Mouse (Mus musculus) MEL (cell line): ENCODE results near the gene Myrfl. TPM values are rescaled to one million over a fixed set of nuclear protein-coding genes. Genes with fewer than 3 reads are reported as not detected.

ENCODE experiments used
- DNase-seq: peaks from one replicate; pipeline ENCODE4 v3.0.0; 2011; ENCODE audit warnings: low read depth, low spot score
- H3K27ac ChIP-seq: 2 replicates; pipeline ENCODE4 v1.5.1; 2012; ENCODE audit warnings: low read depth, mild to moderate bottlenecking, control low read depth, low read length, moderate library complexity; ENCODE audit not compliant: control insufficient read depth
- H3K27me3 ChIP-seq, 2 experiments: fragments of 150-350 bp in 1 of 2; sonication (generic) in 1 of 2; 2 replicates each; pipeline ENCODE4 v1.6.1; 2012; ENCODE audit warnings: low read length in 2 of 2, mild to moderate bottlenecking in 2 of 2, improper control_type of control experiment in 1 of 2, moderate library complexity in 1 of 2; ENCODE audit not compliant: insufficient read depth in 2 of 2, control insufficient read depth in 1 of 2
- H3K36me3 ChIP-seq, 2 experiments: 2 replicates each; pipeline ENCODE4 v1.6.1; 2012 to 2014; ENCODE audit warnings: low read length in 2 of 2, improper control_type of control experiment in 1 of 2, inconsistent platforms in 1 of 2, mild to moderate bottlenecking in 1 of 2; ENCODE audit not compliant: insufficient read depth in 2 of 2, control insufficient read depth in 1 of 2
- H3K4me1 ChIP-seq, 2 experiments: fragments of 150-350 bp in 1 of 2; sonication (generic) in 1 of 2; 2 replicates each; pipeline ENCODE4 v1.6.1; 2012; ENCODE audit warnings: low read length in 2 of 2, improper control_type of control experiment in 1 of 2, mild to moderate bottlenecking in 1 of 2; ENCODE audit not compliant: insufficient read depth in 2 of 2, control insufficient read depth in 1 of 2
- H3K4me3 ChIP-seq, 2 experiments: fragments of 150-350 bp in 1 of 2; sonication (generic) in 1 of 2; 2 replicates each; pipeline ENCODE4 v1.5.1; 2012; ENCODE audit warnings: low read depth in 2 of 2, low read length in 2 of 2, mild to moderate bottlenecking in 2 of 2, moderate library complexity in 2 of 2, control low read depth in 1 of 2, improper control_type of control experiment in 1 of 2; ENCODE audit not compliant: control insufficient read depth in 1 of 2, insufficient read depth in 1 of 2
- H3K79me2 ChIP-seq: 2 replicates; pipeline ENCODE4 v1.6.1; 2012; ENCODE audit warnings: mild to moderate bottlenecking, low read length, moderate library complexity; ENCODE audit not compliant: control insufficient read depth, poor library complexity, insufficient read depth
- H3K9ac ChIP-seq: 2 replicates; pipeline ENCODE4 v1.6.1; 2012; ENCODE audit warnings: low read depth, mild to moderate bottlenecking, control low read depth, low read length, moderate library complexity; ENCODE audit not compliant: control insufficient read depth, poor library complexity, severe bottlenecking
- H3K9me3 ChIP-seq: fragments of 150-350 bp; sonication (generic); replicated peaks from 2 replicates; pipeline ENCODE4 v1.6.1; 2012; ENCODE audit warnings: mild to moderate bottlenecking, low read length, improper control_type of control experiment, moderate library complexity; ENCODE audit not compliant: insufficient read depth
- BHLHE40 ChIP-seq: IDR thresholded peaks from 2 replicates; pipeline ENCODE4 v1.6.1; 2012; ENCODE audit warnings: low read depth, mild to moderate bottlenecking, inconsistent platforms, low read length, improper control_type of control experiment, borderline replicate concordance
- CHD1 ChIP-seq: IDR thresholded peaks from 2 replicates; pipeline ENCODE4 v1.6.1; 2012; ENCODE audit warnings: low read depth, mild to moderate bottlenecking, inconsistent platforms, low read length, improper control_type of control experiment
- CHD2 ChIP-seq: IDR thresholded peaks from 2 replicates; pipeline ENCODE4 v1.6.1; 2011; ENCODE audit warnings: low read length, improper control_type of control experiment
- CTCF ChIP-seq, 3 experiments: IDR thresholded peaks in 2 of 3; conservative IDR thresholded peaks in 1 of 3; 2 replicates each; pipeline ENCODE4 v1.5.1; 2011 to 2012; ENCODE audit warnings: low read length in 3 of 3, low read depth in 2 of 3, mild to moderate bottlenecking in 2 of 3, improper control_type of control experiment in 1 of 3, inconsistent platforms in 1 of 3, mixed read lengths in 1 of 3, moderate library complexity in 1 of 3; ENCODE audit not compliant: control insufficient read depth in 1 of 3, insufficient read depth in 1 of 3, poor library complexity in 1 of 3, severe bottlenecking in 1 of 3
- E2F4 ChIP-seq: IDR thresholded peaks from 2 replicates; pipeline ENCODE4 v1.6.1; 2011; ENCODE audit warnings: low read depth, low read length, improper control_type of control experiment, borderline replicate concordance
- ELF1 ChIP-seq: IDR thresholded peaks from 2 replicates; pipeline ENCODE4 v1.6.1; 2014; ENCODE audit warnings: low read depth, mild to moderate bottlenecking, inconsistent platforms, low read length, improper control_type of control experiment, moderate library complexity
- EP300 ChIP-seq, 2 experiments: IDR thresholded peaks; 2 replicates each; pipeline ENCODE4 v1.6.1; 2011; ENCODE audit warnings: improper control_type of control experiment in 2 of 2, low read length in 2 of 2, low read depth in 1 of 2, mild to moderate bottlenecking in 1 of 2
- ETS1 ChIP-seq: IDR thresholded peaks from 2 replicates; pipeline ENCODE4 v1.6.1; 2012; ENCODE audit warnings: low read depth, mild to moderate bottlenecking, inconsistent platforms, low read length, improper control_type of control experiment, moderate library complexity
- GABPA ChIP-seq: IDR thresholded peaks from 2 replicates; pipeline ENCODE4 v1.6.1; 2012; ENCODE audit warnings: low read depth, mild to moderate bottlenecking, inconsistent platforms, low read length, improper control_type of control experiment, moderate library complexity
- GATA1 ChIP-seq: IDR thresholded peaks from 2 replicates; pipeline ENCODE4 v1.6.1; 2011; ENCODE audit warnings: low read depth, low read length, improper control_type of control experiment
- HCFC1 ChIP-seq: IDR thresholded peaks from 2 replicates; pipeline ENCODE4 v1.6.1; 2012; ENCODE audit warnings: low read depth, mild to moderate bottlenecking, inconsistent platforms, low read length, improper control_type of control experiment, moderate library complexity
- JUND ChIP-seq: IDR thresholded peaks from 2 replicates; pipeline ENCODE4 v1.6.1; 2011; ENCODE audit warnings: low read depth, mild to moderate bottlenecking, improper control_type of control experiment, low read length
- KAT2A ChIP-seq: conservative IDR thresholded peaks from 2 replicates; pipeline ENCODE4 v1.6.1; 2012; ENCODE audit warnings: low read depth, low read length, improper control_type of control experiment, inconsistent platforms
- MAFK ChIP-seq: IDR thresholded peaks from 2 replicates; pipeline ENCODE4 v1.6.1; 2011; ENCODE audit warnings: low read depth, mild to moderate bottlenecking, low read length, improper control_type of control experiment, borderline replicate concordance
- MAX ChIP-seq: IDR thresholded peaks from 2 replicates; pipeline ENCODE4 v1.6.1; 2011; ENCODE audit warnings: low read length, improper control_type of control experiment
- MAZ ChIP-seq: IDR thresholded peaks from 2 replicates; pipeline ENCODE4 v1.6.1; 2012; ENCODE audit warnings: low read depth, mild to moderate bottlenecking, inconsistent platforms, low read length, improper control_type of control experiment
- MEF2A ChIP-seq: IDR thresholded peaks from 2 replicates; pipeline ENCODE4 v1.6.1; 2014; ENCODE audit warnings: low read depth, mild to moderate bottlenecking, inconsistent platforms, low read length, improper control_type of control experiment; ENCODE audit not compliant: poor library complexity, insufficient replicate concordance, severe bottlenecking; ENCODE audit errors: extremely low read depth
- MYB ChIP-seq: IDR thresholded peaks from 2 replicates; pipeline ENCODE4 v1.6.1; 2011; ENCODE audit warnings: mild to moderate bottlenecking, low read depth, low read length, improper control_type of control experiment
- MYC ChIP-seq: IDR thresholded peaks from 2 replicates; pipeline ENCODE4 v1.6.1; 2011; ENCODE audit warnings: low read depth, mild to moderate bottlenecking, low read length, improper control_type of control experiment, moderate library complexity
- NELFE ChIP-seq: IDR thresholded peaks from 2 replicates; pipeline ENCODE4 v1.6.1; 2011; ENCODE audit warnings: low read depth, low read length, improper control_type of control experiment
- NRF1 ChIP-seq: IDR thresholded peaks from 2 replicates; pipeline ENCODE4 v1.6.1; 2014; ENCODE audit warnings: low read depth, mild to moderate bottlenecking, inconsistent platforms, low read length, improper control_type of control experiment, moderate library complexity; ENCODE audit not compliant: poor library complexity, insufficient read depth, severe bottlenecking
- POLR2A ChIP-seq, 2 experiments: IDR thresholded peaks; 2 replicates each; pipeline ENCODE4 v1.6.1; 2011 to 2012; ENCODE audit warnings: low read length in 2 of 2, mild to moderate bottlenecking in 2 of 2, control low read depth in 1 of 2, improper control_type of control experiment in 1 of 2, low read depth in 1 of 2, moderate library complexity in 1 of 2; ENCODE audit not compliant: control insufficient read depth in 1 of 2, insufficient read depth in 1 of 2, poor library complexity in 1 of 2
- POLR2AphosphoS2 ChIP-seq: IDR thresholded peaks from 2 replicates; pipeline ENCODE4 v1.6.1; 2011; ENCODE audit warnings: low read length, improper control_type of control experiment
- POLR2AphosphoS5 ChIP-seq: IDR thresholded peaks from 2 replicates; pipeline ENCODE4 v1.6.1; 2012; ENCODE audit warnings: low read depth, borderline replicate concordance, mild to moderate bottlenecking, inconsistent platforms, low read length, moderate library complexity, mixed read lengths
- RAD21 ChIP-seq: IDR thresholded peaks from 2 replicates; pipeline ENCODE4 v1.6.1; 2011; ENCODE audit warnings: mild to moderate bottlenecking, low read depth, low read length, improper control_type of control experiment
- RCOR1 ChIP-seq: IDR thresholded peaks from 2 replicates; pipeline ENCODE4 v1.6.1; 2012; ENCODE audit warnings: low read depth, mild to moderate bottlenecking, inconsistent platforms, low read length, improper control_type of control experiment
- SIN3A ChIP-seq: IDR thresholded peaks from 2 replicates; pipeline ENCODE4 v1.6.1; 2012; ENCODE audit warnings: low read length, improper control_type of control experiment, inconsistent platforms
- SMC3 ChIP-seq: IDR thresholded peaks from 2 replicates; pipeline ENCODE4 v1.6.1; 2011; ENCODE audit warnings: low read depth, low read length, improper control_type of control experiment
- TAL1 ChIP-seq: IDR thresholded peaks from 2 replicates; pipeline ENCODE4 v1.6.1; 2012; ENCODE audit warnings: mild to moderate bottlenecking, inconsistent platforms, low read length, moderate library complexity, mixed read lengths
- TCF12 ChIP-seq: IDR thresholded peaks from 2 replicates; pipeline ENCODE4 v1.6.1; 2014; ENCODE audit warnings: low read depth, mild to moderate bottlenecking, inconsistent platforms, low read length, improper control_type of control experiment, moderate library complexity
- UBTF ChIP-seq: IDR thresholded peaks from 2 replicates; pipeline ENCODE4 v1.6.1; 2012; ENCODE audit warnings: low read depth, mild to moderate bottlenecking, inconsistent platforms, low read length, improper control_type of control experiment, moderate library complexity, borderline replicate concordance; ENCODE audit not compliant: insufficient read depth
- USF1 ChIP-seq: IDR thresholded peaks from 2 replicates; pipeline ENCODE4 v1.6.1; 2014; ENCODE audit warnings: low read depth, mild to moderate bottlenecking, inconsistent platforms, low read length, improper control_type of control experiment, moderate library complexity
- USF2 ChIP-seq, 2 experiments: IDR thresholded peaks; 2 replicates each; pipeline ENCODE4 v1.6.1; 2011 to 2012; ENCODE audit warnings: improper control_type of control experiment in 2 of 2, low read length in 2 of 2, borderline replicate concordance in 1 of 2, inconsistent platforms in 1 of 2, low read depth in 1 of 2, mild to moderate bottlenecking in 1 of 2; ENCODE audit not compliant: insufficient read depth in 1 of 2
- ZC3H11A ChIP-seq: IDR thresholded peaks from 2 replicates; pipeline ENCODE4 v1.6.1; 2012; ENCODE audit warnings: low read depth, mild to moderate bottlenecking, inconsistent platforms, low read length, improper control_type of control experiment
- ZMIZ1 ChIP-seq: IDR thresholded peaks from 2 replicates; pipeline ENCODE4 v1.6.1; 2012; ENCODE audit warnings: low read depth, mild to moderate bottlenecking, inconsistent platforms, low read length, improper control_type of control experiment, moderate library complexity
- ZNF384 ChIP-seq: IDR thresholded peaks from 2 replicates; pipeline ENCODE4 v1.6.1; 2012; ENCODE audit warnings: low read depth, mild to moderate bottlenecking, inconsistent platforms, low read length, improper control_type of control experiment
- polyA plus RNA-seq, 2 experiments: library from polyadenylated mRNA; stranded (reverse) in 1 of 2; unstranded in 1 of 2; fragments of >175 nt in 1 of 2; fragments of >200 nt in 1 of 2; gene quantifications; 2 replicates each; pipeline versions ENCODE4 v1.2.1 to v1.2.4; 2012; ENCODE audit warnings: low replicate concordance in 2 of 2, low read depth in 1 of 2; ENCODE audit not compliant: insufficient read length in 2 of 2, insufficient read depth in 1 of 2, missing spikeins in 1 of 2
- total RNA-seq: library from RNA; depleted of rRNA; stranded (reverse); fragments of 300-350 nt; gene quantifications from 2 replicates; pipeline ENCODE4 v1.2.3, GENCODE M21; 2012

The Myrfl gene
- total and polyA plus RNA-seq, 3 experiments, result 0.03 TPM; not detected in 2

- Histone ChIP-seq H3K36me3 (peaks cover 0 to 19% of the 10 kb centered on the region in 2 experiments; a peak in 2 of 4 replicates), H3K27ac (peak overlapping the region; percentile 90), H3K27me3 (no peaks in the 10 kb centered on the region), H3K4me1 (peaks cover 0 to 26% of the 10 kb centered on the region in 2 experiments; a peak in 2 of 4 replicates), H3K79me2 (no peaks in the 10 kb centered on the region; the same call in 1 of the 2 replicates), H3K4me3 (peak overlapping the region; percentile 23 to 36), H3K9me3 (no peaks in the 10 kb centered on the region), H3K9ac (peak overlapping the region; percentile 51)
- peak; percentile 92 for DNase-seq
- TF ChIP-seq CHD2, result no peak
- peak; percentile 34 for TF ChIP-seq SIN3A
- no peak for TF ChIP-seq ELF1
- TF ChIP-seq ZNF384, result no peak
- peak; percentile 92 to 94 for TF ChIP-seq EP300 (IDR thresholded peaks at IDR 0.05; ENCODE audit: low read depth in 1 of 2, low read length in 2 of 2)
- TF ChIP-seq POLR2A (IDR thresholded peaks at IDR 0.05; ENCODE audit: control insufficient read depth in 1 of 2, insufficient read depth in 1 of 2, low read depth in 1 of 2, low read length in 2 of 2, poor library complexity in 1 of 2), result peak in 1 of 2 experiments; percentile 36; a peak in 1 of 4 replicates
- TF ChIP-seq SMC3, result no peak
- TF ChIP-seq USF1, result peak; percentile 54; the same call in 1 of the 2 replicates
- TF ChIP-seq BHLHE40, result no peak; the same call in 1 of the 2 replicates
- peak; percentile 82 for TF ChIP-seq ETS1
- TF ChIP-seq TCF12, result peak; percentile 88
- peak; percentile 92 for TF ChIP-seq RCOR1
- TF ChIP-seq KAT2A, result no peak; the same call in 1 of the 2 replicates
- TF ChIP-seq USF2 (IDR thresholded peaks at IDR 0.05; ENCODE audit: borderline replicate concordance in 1 of 2, insufficient read depth in 1 of 2, low read depth in 1 of 2, low read length in 2 of 2), result no peak
- TF ChIP-seq MYC, result peak; percentile 82; the same call in 1 of the 2 replicates
- TF ChIP-seq POLR2AphosphoS2, result no peak
- TF ChIP-seq POLR2AphosphoS5, result no peak
- TF ChIP-seq MYB, result no peak
- no peak for TF ChIP-seq ZMIZ1
- no peak for TF ChIP-seq MEF2A
- peak; percentile 98 for TF ChIP-seq GATA1
- peak; percentile 33 for TF ChIP-seq MAX
- TF ChIP-seq MAFK, result no peak
- no peak for TF ChIP-seq RAD21
- TF ChIP-seq NRF1, result peak; percentile 51; the same call in 1 of the 2 replicates
- no peak for TF ChIP-seq ZC3H11A
- no peak for TF ChIP-seq CHD1
- peak; percentile 75 for TF ChIP-seq HCFC1
- no peak for TF ChIP-seq E2F4
- peak; percentile 63 for TF ChIP-seq TAL1
- peak; percentile 13; the same call in 1 of the 2 replicates for TF ChIP-seq NELFE
- no peak for TF ChIP-seq GABPA
- no peak for TF ChIP-seq UBTF
- peak; percentile 91 for TF ChIP-seq JUND
- TF ChIP-seq MAZ, result no peak
- TF ChIP-seq CTCF (IDR thresholded peaks at IDR 0.05 in 2 of 3, conservative IDR thresholded peaks at IDR 0.05 in 1 of 3; ENCODE audit: control insufficient read depth in 1 of 3, insufficient read depth in 1 of 3, low read depth in 2 of 3, low read length in 3 of 3, poor library complexity in 1 of 3, severe bottlenecking in 1 of 3), result no peak
Measured at GRCm38 (mm10) chr10:116771215-116771935, 125.3 kb downstream of the Myrfl start.
